Mouse (Mus musculus): Measurements from ENCODE around the gene Wasf2. TPM values are rescaled to one million over a fixed set of nuclear protein-coding genes. Genes with fewer than 3 reads are reported as not detected.

The Wasf2 gene
- polyA plus RNA-seq (2017; shearing (Covaris generic)) = 10 to 100 TPM; 67.6 to 68.6 TPM

DNA sequence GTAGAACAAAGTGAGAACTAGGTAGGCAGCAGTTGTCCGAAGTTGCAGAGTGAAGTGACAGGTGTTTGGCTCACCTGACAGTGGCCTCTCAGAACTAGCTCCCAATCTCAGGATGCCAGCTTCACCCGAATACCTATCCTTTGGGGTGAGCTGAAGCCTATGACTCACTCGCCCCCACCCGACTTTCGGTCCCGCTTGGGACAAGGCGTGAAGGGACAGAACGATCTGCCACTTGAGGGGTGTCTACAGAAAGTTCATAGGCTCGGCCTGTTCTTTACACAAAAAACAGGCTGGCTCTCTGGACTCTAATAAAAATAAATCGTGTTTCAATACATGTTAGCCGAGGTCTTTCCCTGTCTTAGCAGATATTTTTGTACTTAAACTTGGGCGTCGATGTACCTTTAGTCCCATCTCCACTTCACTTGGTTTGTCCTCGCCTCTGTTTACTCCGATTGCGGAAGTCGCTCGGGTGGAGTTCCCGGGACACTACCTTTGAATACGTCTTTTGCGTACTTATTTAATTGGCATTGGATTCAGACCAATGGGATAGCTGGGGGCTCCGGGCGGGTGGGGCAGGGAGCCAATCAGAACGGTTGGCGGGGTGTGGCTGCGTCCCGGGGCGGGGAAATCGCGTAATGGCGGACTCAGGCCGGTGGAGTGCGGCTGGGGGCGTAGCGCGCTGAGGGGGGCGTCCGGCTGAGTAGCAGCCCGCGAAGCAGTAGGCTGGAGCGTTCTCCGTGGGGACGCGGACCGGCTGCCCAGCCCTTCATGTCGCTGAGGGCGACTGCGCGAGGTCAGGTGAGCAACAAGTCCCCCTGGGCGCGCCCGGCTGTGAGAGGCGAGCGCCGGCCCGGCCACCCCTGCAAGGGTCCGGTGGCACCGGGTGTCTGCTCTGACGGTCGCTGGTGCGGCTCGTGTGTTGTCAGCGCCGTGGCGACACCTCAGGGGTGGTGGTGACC, at the start of gene Wasf2:
Wasf2 (plus strand) TSS at position 575 of the 959 bp plus-strand sequence.

GRCm38 (mm10) chr4:133211751-133212561, 81.7 kb downstream of the Wasf2 start, which contains the start of the genes Cd164l2 and Gpr3:
Gene Cd164l2, plus strand, starts transcription at chr4:133212131.
Gene Gpr3, minus strand, starts transcription at chr4:133212536.

GRCm38 (mm10) chr4:133240490-133240921, 110.2 kb downstream of the Wasf2 start, which contains the start of gene Map3k6:
Gene Map3k6, plus strand, starts transcription at chr4:133240818.

Other genes with a start within 250 kb of the Wasf2 start
- 10 to 100 TPM; 29.7 to 40.0 TPM for gene Stx12, start 246.0 kb upstream of the Wasf2 start, polyA plus RNA-seq (2017; shearing (Covaris generic))
- 10 to 100 TPM; 31.7 to 33.6 TPM for gene Fam76a, start 207.9 kb upstream of the Wasf2 start, polyA plus RNA-seq (2017; shearing (Covaris generic))
- gene Fgr, start 156.4 kb upstream of the Wasf2 start, polyA plus RNA-seq (2017; shearing (Covaris generic)) = 1 to 10 TPM; 2.8 to 4.3 TPM
- 1 to 10 TPM; 5.8 to 6.0 TPM for gene Ahdc1, start 119.2 kb upstream of the Wasf2 start, polyA plus RNA-seq (2017; shearing (Covaris generic))
- 1 to 10 TPM in 1 of 2 experiments, under 1 TPM in 1; 0.58 to 2.4 TPM for gene Cd164l2, start 81.6 kb downstream of the Wasf2 start, polyA plus RNA-seq (2017; shearing (Covaris generic))
- under 1 TPM in 1 of 2 experiments, not detected in 1; 0.56 TPM for gene Gpr3, start 82.0 kb downstream of the Wasf2 start, polyA plus RNA-seq (2017; shearing (Covaris generic))
- gene Map3k6, start 110.3 kb downstream of the Wasf2 start, polyA plus RNA-seq (2017; shearing (Covaris generic)) = under 1 TPM; 0.35 to 0.91 TPM
- gene Sytl1, start 132.6 kb downstream of the Wasf2 start, polyA plus RNA-seq (2017; shearing (Covaris generic)) = 10 to 100 TPM; 30.8 to 56.2 TPM
- 10 to 100 TPM; 68.1 to 70.9 TPM for gene Tmem222, start 147.3 kb downstream of the Wasf2 start, polyA plus RNA-seq (2017; shearing (Covaris generic))
- 1 to 10 TPM; 4.8 to 7.6 TPM for gene Wdtc1, start 223.0 kb downstream of the Wasf2 start, polyA plus RNA-seq (2017; shearing (Covaris generic))
- gene Slc9a1, start 239.2 kb downstream of the Wasf2 start, polyA plus RNA-seq (2017; shearing (Covaris generic)) = 10 to 100 TPM; 25.3 to 31.0 TPM